8 mouse cellular contexts compared by ENCODE assay signal in genomic region chr2:168765065-168765681, GRCm38 (mm10). TPM values are rescaled to one million over a fixed set of nuclear protein-coding genes. Genes with fewer than 3 reads are reported as not detected.
DNase-seq lines count a peak whose midpoint lies in the region; ATAC-seq and TF ChIP-seq lines count a peak whose summit lies in the region.

No protein-coding gene starts in this region.

- DNase-seq in left cerebral cortex, adult 2 months (ENCODE audit: extremely low spot score in 1 of 2, low spot score in 2 of 2), result peak; percentile 40 to 46
- DNase-seq in left cerebral cortex, adult 11 months (ENCODE audit: low spot score), result no peak
- DNase-seq in heart, postnatal 14 days, result peak; percentile 70 to 74
- peak; percentile 82 to 84 for DNase-seq in kidney, postnatal 4 days
- peak; percentile 26 for DNase-seq in lung, postnatal 25 days (ENCODE audit: low spot score)
- no peak for DNase-seq in adipocyte (ENCODE audit: low spot score)

- peak; percentile 54 for TF ChIP-seq CTCF in left cerebral cortex, adult 2 months (IDR thresholded peaks at IDR 0.05)

- H3K9ac ChIP-seq in embryonic facial prominence, embryonic 12.5 days, result peak overlapping the region; percentile 58
- H3K9ac ChIP-seq in stomach, embryonic 14.5 days (replicated peaks; ENCODE audit: low read depth, low read length), result peak overlapping the region; percentile 58

- intact Hi-C loops in left cerebral cortex, adult 2 months (cut with DNase I), result loop anchor here (5.0 kb wide), 1 partner anchor 77 kb away; no protein-coding TSS in a partner anchor
- intact Hi-C loops in heart, postnatal 14 days (cut with DNase I), result loop anchor here (5.0 kb wide), 1 partner anchor 112 kb away; no protein-coding TSS in a partner anchor

- H3K9me3 ChIP-seq in embryonic facial prominence, embryonic 12.5 days, result no peaks in the 10 kb centered on the region
- no peaks in the 10 kb centered on the region for H3K9me3 ChIP-seq in stomach, embryonic 14.5 days (ENCODE audit: control insufficient read depth, low read depth, low read length)

- peaks cover 23% of the 10 kb centered on the region for H3K4me1 ChIP-seq in embryonic facial prominence, embryonic 12.5 days
- H3K4me1 ChIP-seq in stomach, embryonic 14.5 days (ENCODE audit: control insufficient read depth, insufficient read depth, low read length), result peaks cover 16% of the 10 kb centered on the region

- no peak overlapping the region for H3K4me3 ChIP-seq in left cerebral cortex, adult 2 months
- peak overlapping the region; percentile 61 for H3K4me3 ChIP-seq in embryonic facial prominence, embryonic 12.5 days
- H3K4me3 ChIP-seq in stomach, embryonic 14.5 days (ENCODE audit: low read depth, low read length), result peak overlapping the region; percentile 57

- peaks cover 44% of the 10 kb centered on the region for H3K27me3 ChIP-seq in embryonic facial prominence, embryonic 12.5 days
- 0 out of 2 replicates have a peak, but pooled peaks cover 7% of the 10 kb centered on the region for H3K27me3 ChIP-seq in stomach, embryonic 14.5 days (ENCODE audit: control insufficient read depth, insufficient read depth, low read length)

- peak overlapping the region; percentile 97 for H3K4me2 ChIP-seq in embryonic facial prominence, embryonic 12.5 days (replicated peaks)
- peak overlapping the region; percentile 99 for H3K4me2 ChIP-seq in stomach, embryonic 14.5 days (replicated peaks; ENCODE audit: low read depth, low read length)

- ATAC-seq in embryonic facial prominence, embryonic 12.5 days (ENCODE audit: insufficient number of reproducible peaks, insufficient read depth, low FRiP score, low TSS enrichment), result peak; percentile 50; the same call in 1 of the 2 replicates
- peak; percentile 51 for ATAC-seq in stomach, embryonic 14.5 days (ENCODE audit: insufficient number of reproducible peaks, insufficient read depth, low FRiP score, low read depth)

- no peak overlapping the region for H3K27ac ChIP-seq in left cerebral cortex, adult 2 months
- peak overlapping the region; percentile 54; the same call in 1 of the 2 replicates for H3K27ac ChIP-seq in embryonic facial prominence, embryonic 12.5 days
- no peak overlapping the region for H3K27ac ChIP-seq in stomach, embryonic 14.5 days (ENCODE audit: low read length)

- H3K36me3 ChIP-seq in embryonic facial prominence, embryonic 12.5 days, result no peaks in the 10 kb centered on the region
- no peaks in the 10 kb centered on the region for H3K36me3 ChIP-seq in stomach, embryonic 14.5 days (ENCODE audit: control insufficient read depth, insufficient read depth, low read length)

- WGBS in embryonic facial prominence, embryonic 12.5 days, result 2% methylated on average over 32 of the region's 32 CpGs
- WGBS in stomach, embryonic 14.5 days, result 2% methylated on average over 32 of the region's 32 CpGs

RNA-seq across cellular contexts. Expression of gene Sall4, which starts 2.6 kb away (rescaled TPM):
- total RNA-seq in left cerebral cortex, adult 2 months (2021), result under 1 TPM; 0.14 to 0.51 TPM
- 2.9 and 3.2 TPM in 2 replicates for polyA plus RNA-seq in embryonic facial prominence, embryonic 12.5 days (2016; fragmentation: Nextera tagmentation; extraction: Ambion mirVana)
- 1 to 10 TPM; 1.6 to 2.7 TPM for total RNA-seq in heart, postnatal 14 days (2021)
- 0.91 and 2.1 TPM in 2 replicates for polyA plus RNA-seq in stomach, embryonic 14.5 days (2014; fragmentation: Nextera tagmentation; extraction: Ambion mirVana)

RNA-seq across cellular contexts. Expression of gene Atp9a, which starts 23.0 kb away (rescaled TPM):
- 100 to 1,000 TPM; 406 to 408 TPM for total RNA-seq in left cerebral cortex, adult 2 months (2021)
- 24.5 and 28.8 TPM in 2 replicates for polyA plus RNA-seq in embryonic facial prominence, embryonic 12.5 days (2016; fragmentation: Nextera tagmentation; extraction: Ambion mirVana)
- total RNA-seq in heart, postnatal 14 days (2021), result 10 to 100 TPM; 45.9 to 46.2 TPM
- polyA plus RNA-seq in stomach, embryonic 14.5 days (2014; fragmentation: Nextera tagmentation; extraction: Ambion mirVana), result 12.6 and 14.3 TPM in 2 replicates

Comparison
In these comparisons a context has a peak if more than half of its experiments do, and no peak if none do; other contexts are left out.
1. DNase-seq: peak in left cerebral cortex, adult 2 months (2 of 2), heart, postnatal 14 days (2 of 2), kidney, postnatal 4 days (2 of 2) and lung, postnatal 25 days (single experiment); none in left cerebral cortex, adult 11 months (single experiment) and adipocyte (single experiment).
2. RNA of gene Atp9a, which starts 23.0 kb away (total RNA-seq): 406 to 408 TPM in left cerebral cortex, adult 2 months; 45.9 to 46.2 TPM in heart, postnatal 14 days; every median in the first group is over 4 times any median in the second.